Mouse (Mus musculus): ENCODE measurements around the gene Zfp740. TPM values are rescaled to one million over a fixed set of nuclear protein-coding genes. Genes with fewer than 3 reads are reported as not detected.

The Zfp740 gene
- polyA plus RNA-seq, 1 experiment: 0.44 TPM

- no peaks in the 10 kb centered on the region for H3K9me3 ChIP-seq (ENCODE audit: control insufficient read depth, low read length)
- peaks cover 17% of the 10 kb centered on the region for H3K4me1 ChIP-seq (ENCODE audit: control insufficient read depth)
- H3K4me3 ChIP-seq (replicated peaks): no peak overlapping the region
- TF ChIP-seq TAL1 (IDR thresholded peaks at IDR 0.05; ENCODE audit: low read length) (no peak), GATA1 (IDR thresholded peaks at IDR 0.05; ENCODE audit: low read length) (no peak)
- H3K27me3 ChIP-seq (ENCODE audit: control insufficient read depth): no peaks in the 10 kb centered on the region
- peaks cover 3% of the 10 kb centered on the region; the same call in 1 of the 2 replicates for H3K36me3 ChIP-seq (ENCODE audit: control insufficient read depth)
Measured at GRCm38 (mm10) chr15:102173581-102173980, 29.5 kb upstream of the Zfp740 start.

GRCm38 (mm10) chr15:102175736-102176319, 27.2 kb upstream of the Zfp740 start:
- Histone ChIP-seq H3K9me3 (ENCODE audit: control insufficient read depth, low read length) (no peaks in the 10 kb centered on the region), H3K4me1 (ENCODE audit: control insufficient read depth) (peaks cover 21% of the 10 kb centered on the region), H3K27me3 (ENCODE audit: control insufficient read depth) (no peaks in the 10 kb centered on the region), H3K4me3 (replicated peaks) (no peak overlapping the region), H3K36me3 (ENCODE audit: control insufficient read depth) (peaks cover 7% of the 10 kb centered on the region; the same call in 1 of the 2 replicates)
- TF ChIP-seq TAL1 (IDR thresholded peaks at IDR 0.05; ENCODE audit: low read length): no peak
- TF ChIP-seq GATA1 (IDR thresholded peaks at IDR 0.05; ENCODE audit: low read length): no peak

GRCm38 (mm10) chr15:102176571-102177316, 26.3 kb upstream of the Zfp740 start:
- no peaks in the 10 kb centered on the region for H3K27me3 ChIP-seq (ENCODE audit: control insufficient read depth)
- H3K4me3 ChIP-seq (replicated peaks): no peak overlapping the region
- H3K36me3 ChIP-seq (ENCODE audit: control insufficient read depth): peaks cover 7% of the 10 kb centered on the region; the same call in 1 of the 2 replicates
- TF ChIP-seq TAL1 (IDR thresholded peaks at IDR 0.05; ENCODE audit: low read length): no peak
- peaks cover 21% of the 10 kb centered on the region for H3K4me1 ChIP-seq (ENCODE audit: control insufficient read depth)
- no peaks in the 10 kb centered on the region for H3K9me3 ChIP-seq (ENCODE audit: control insufficient read depth, low read length)

GRCm38 (mm10) chr15:102177417-102177816, 25.6 kb upstream of the Zfp740 start:
- Histone ChIP-seq H3K9me3 (ENCODE audit: control insufficient read depth, low read length) (no peaks in the 10 kb centered on the region), H3K4me3 (replicated peaks) (no peak overlapping the region), H3K27me3 (ENCODE audit: control insufficient read depth) (no peaks in the 10 kb centered on the region), H3K4me1 (ENCODE audit: control insufficient read depth) (peaks cover 21% of the 10 kb centered on the region), H3K36me3 (ENCODE audit: control insufficient read depth) (peaks cover 7% of the 10 kb centered on the region; the same call in 1 of the 2 replicates)
- no peak for TF ChIP-seq TAL1 (IDR thresholded peaks at IDR 0.05; ENCODE audit: low read length)

- TF ChIP-seq TAL1 (IDR thresholded peaks at IDR 0.05; ENCODE audit: low read length): no peak
- no peak for TF ChIP-seq GATA1 (IDR thresholded peaks at IDR 0.05; ENCODE audit: low read length)
- H3K27me3 ChIP-seq (ENCODE audit: control insufficient read depth): no peaks in the 10 kb centered on the region
- peaks cover 7% of the 10 kb centered on the region; the same call in 1 of the 2 replicates for H3K36me3 ChIP-seq (ENCODE audit: control insufficient read depth)
- no peak overlapping the region for H3K4me3 ChIP-seq (replicated peaks)
- H3K4me1 ChIP-seq (ENCODE audit: control insufficient read depth): peaks cover 21% of the 10 kb centered on the region
- H3K9me3 ChIP-seq (ENCODE audit: control insufficient read depth, low read length): no peaks in the 10 kb centered on the region
Measured at GRCm38 (mm10) chr15:102178279-102178678, 24.8 kb upstream of the Zfp740 start.

- no peaks in the 10 kb centered on the region for H3K9me3 ChIP-seq (ENCODE audit: control insufficient read depth, low read length)
- H3K4me1 ChIP-seq (ENCODE audit: control insufficient read depth): peaks cover 21% of the 10 kb centered on the region
- TF ChIP-seq GATA1 (IDR thresholded peaks at IDR 0.05; ENCODE audit: low read length): no peak
- TF ChIP-seq TAL1 (IDR thresholded peaks at IDR 0.05; ENCODE audit: low read length): no peak
- H3K4me3 ChIP-seq (replicated peaks): no peak overlapping the region
- no peaks in the 10 kb centered on the region for H3K27me3 ChIP-seq (ENCODE audit: control insufficient read depth)
- peaks cover 10% of the 10 kb centered on the region; the same call in 1 of the 2 replicates for H3K36me3 ChIP-seq (ENCODE audit: control insufficient read depth)
Measured at GRCm38 (mm10) chr15:102179106-102179505, 23.9 kb upstream of the Zfp740 start.

- Histone ChIP-seq H3K27me3 (ENCODE audit: control insufficient read depth) (no peaks in the 10 kb centered on the region), H3K4me1 (ENCODE audit: control insufficient read depth) (peaks cover 21% of the 10 kb centered on the region), H3K9me3 (ENCODE audit: control insufficient read depth, low read length) (no peaks in the 10 kb centered on the region), H3K36me3 (ENCODE audit: control insufficient read depth) (peaks cover 10% of the 10 kb centered on the region; the same call in 1 of the 2 replicates), H3K4me3 (replicated peaks) (no peak overlapping the region)
- TF ChIP-seq GATA1 (IDR thresholded peaks at IDR 0.05; ENCODE audit: low read length): no peak
- no peak for TF ChIP-seq TAL1 (IDR thresholded peaks at IDR 0.05; ENCODE audit: low read length)
Measured at GRCm38 (mm10) chr15:102179924-102180323, 23.1 kb upstream of the Zfp740 start.

GRCm38 (mm10) chr15:102183076-102183475, 20.0 kb upstream of the Zfp740 start:
- TF ChIP-seq GATA1 (IDR thresholded peaks at IDR 0.05; ENCODE audit: low read length): no peak
- no peak for TF ChIP-seq TAL1 (IDR thresholded peaks at IDR 0.05; ENCODE audit: low read length)
- Histone ChIP-seq H3K4me1 (ENCODE audit: control insufficient read depth) (peaks cover 6% of the 10 kb centered on the region), H3K9me3 (ENCODE audit: control insufficient read depth, low read length) (no peaks in the 10 kb centered on the region), H3K27me3 (ENCODE audit: control insufficient read depth) (no peaks in the 10 kb centered on the region), H3K4me3 (replicated peaks) (no peak overlapping the region), H3K36me3 (ENCODE audit: control insufficient read depth) (peaks cover 6% of the 10 kb centered on the region; the same call in 1 of the 2 replicates)

GRCm38 (mm10) chr15:102186239-102186638, 16.8 kb upstream of the Zfp740 start:
- peaks cover 8% of the 10 kb centered on the region for H3K4me1 ChIP-seq (ENCODE audit: control insufficient read depth)
- no peaks in the 10 kb centered on the region for H3K9me3 ChIP-seq (ENCODE audit: control insufficient read depth, low read length)
- peaks cover 3% of the 10 kb centered on the region; the same call in 1 of the 2 replicates for H3K36me3 ChIP-seq (ENCODE audit: control insufficient read depth)
- H3K27me3 ChIP-seq (ENCODE audit: control insufficient read depth): no peaks in the 10 kb centered on the region
- TF ChIP-seq GATA1 (IDR thresholded peaks at IDR 0.05; ENCODE audit: low read length): no peak
- no peak for TF ChIP-seq TAL1 (IDR thresholded peaks at IDR 0.05; ENCODE audit: low read length)
- no peak overlapping the region for H3K4me3 ChIP-seq (replicated peaks)
